In genomic region chr5:3935266-3935665, GRCm38 (mm10) we compare ENCODE assay signal across 18 mouse cellular contexts. TPM values are rescaled to one million over a fixed set of nuclear protein-coding genes. Genes with fewer than 3 reads are reported as not detected.
DNase-seq lines count a peak whose midpoint lies in the region; ATAC-seq and TF ChIP-seq lines count a peak whose summit lies in the region.
"Had no signal": no experiment of that assay in that cellular context is flagged by ENCODE, and none has a peak within 500 bp of the region (broad histone marks: within the 10 kb centered on the region; RNA-seq: fewer than 3 reads in every experiment).

No protein-coding gene starts in this region.

- 27% methylated on average over 5 of the region's 5 CpGs for WGBS in liver, adult 2 months
- 77% methylated on average over 5 of the region's 5 CpGs for WGBS in liver, embryonic 12.5 days (ENCODE audit: insufficient replicate concordance)
- 78% methylated on average over 5 of the region's 5 CpGs for WGBS in liver, postnatal 0 days (ENCODE audit: insufficient replicate concordance)
- 88% methylated on average over 5 of the region's 5 CpGs for WGBS in liver, embryonic 11.5 days
- whole genome bisulfite sequencing in midbrain, embryonic 11.5 days = 95% methylated on average over 5 of the region's 5 CpGs
- 97% methylated on average over 5 of the region's 5 CpGs for WGBS in midbrain, embryonic 13.5 days

- H3K4me2 ChIP-seq in liver, embryonic 12.5 days = no peak overlapping the region
- H3K4me2 ChIP-seq in liver, postnatal 0 days (ENCODE audit: low read depth, low read length) = no peak overlapping the region
- no peak overlapping the region for H3K4me2 ChIP-seq in liver, embryonic 11.5 days
- H3K4me2 ChIP-seq in midbrain, embryonic 11.5 days = no peak overlapping the region
- H3K4me2 ChIP-seq in midbrain, embryonic 13.5 days (replicated peaks) = no peak overlapping the region

- peaks cover 28% of the 10 kb centered on the region for H3K4me1 ChIP-seq in liver, adult 2 months (ENCODE audit: control insufficient read depth, insufficient read depth, low read length)
- peaks cover 26% of the 10 kb centered on the region for H3K4me1 ChIP-seq in liver, embryonic 12.5 days
- peaks cover 29% of the 10 kb centered on the region for H3K4me1 ChIP-seq in liver, postnatal 0 days (ENCODE audit: insufficient read depth)
- H3K4me1 ChIP-seq in liver, embryonic 11.5 days (replicated peaks; ENCODE audit: control insufficient read depth, insufficient read depth, low read length) = peaks cover 14% of the 10 kb centered on the region
- peaks cover 4% of the 10 kb centered on the region; the same call in 1 of the 2 replicates for H3K4me1 ChIP-seq in midbrain, embryonic 11.5 days (ENCODE audit: control insufficient read depth, insufficient read depth, low read length)
- peaks cover 34% of the 10 kb centered on the region for H3K4me1 ChIP-seq in midbrain, embryonic 13.5 days (replicated peaks)

- TF ChIP-seq EP300 in liver, postnatal 0 days (IDR thresholded peaks at IDR 0.05; ENCODE audit: low read depth) = no peak

- intact Hi-C loops in gastrocnemius, adult 2 months (cut with DNase I) = no loop called here

- H3K27ac ChIP-seq in gastrocnemius, adult 2 months = peak overlapping the region; percentile 1; the same call in 1 of the 2 replicates
- H3K27ac ChIP-seq in liver, adult 2 months (replicated peaks; ENCODE audit: insufficient read depth, low read depth, low read length) = peak overlapping the region; percentile 52
- H3K27ac ChIP-seq in liver, embryonic 12.5 days = no peak overlapping the region
- peak overlapping the region; percentile 44 for H3K27ac ChIP-seq in liver, postnatal 0 days (ENCODE audit: low read depth)
- no peak overlapping the region for H3K27ac ChIP-seq in liver, embryonic 11.5 days (ENCODE audit: low read depth, low read length)
- no peak overlapping the region for H3K27ac ChIP-seq in midbrain, embryonic 11.5 days (ENCODE audit: low read depth, low read length)
- H3K27ac ChIP-seq in midbrain, embryonic 13.5 days = no peak overlapping the region

- TF ChIP-seq CTCF in gastrocnemius, adult 2 months (IDR thresholded peaks at IDR 0.05) = no peak
- TF ChIP-seq CTCF in liver, adult 2 months (IDR thresholded peaks at IDR 0.05; ENCODE audit: low read depth, low read length) = no peak
- no peak for TF ChIP-seq CTCF in liver, postnatal 0 days (IDR thresholded peaks at IDR 0.05; ENCODE audit: low read depth)

- H3K79me2 ChIP-seq in liver, adult 2 months (ENCODE audit: control insufficient read depth, insufficient read depth, low read length) = peaks cover 45% of the 10 kb centered on the region

- no peak for TF ChIP-seq POLR2A in liver, adult 2 months (IDR thresholded peaks at IDR 0.05; ENCODE audit: extremely low read depth, insufficient read depth, low read length)

- DNase-seq in gastrocnemius, adult 2 months = no peak
- DNase-seq in gastrocnemius, postnatal 25 days = no peak
- peak; percentile 73 for DNase-seq in liver, adult 2 months (ENCODE audit: extremely low read depth, low read depth, low spot score)
- DNase-seq in liver, postnatal 0 days = no peak
- DNase-seq in liver, embryonic 11.5 days (ENCODE audit: low spot score) = no peak
- DNase-seq in midbrain, embryonic 11.5 days (ENCODE audit: low spot score, missing footprints) = peak; percentile 80
- DNase-seq: adrenal gland, adult 8-10 months; adrenal gland, postnatal 25 days; B cell, adult 2 months; cerebellum, adult 11 months; cerebellum, adult 11-12 months had no signal

- no peaks in the 10 kb centered on the region for H3K27me3 ChIP-seq in liver, adult 2 months (ENCODE audit: control insufficient read depth, insufficient read depth, low read length)
- no peaks in the 10 kb centered on the region for H3K27me3 ChIP-seq in liver, embryonic 12.5 days (replicated peaks)
- no peaks in the 10 kb centered on the region for H3K27me3 ChIP-seq in liver, postnatal 0 days (ENCODE audit: insufficient read depth, low read length)
- H3K27me3 ChIP-seq in liver, embryonic 11.5 days (replicated peaks; ENCODE audit: control insufficient read depth, insufficient read depth, low read length) = no peaks in the 10 kb centered on the region
- H3K27me3 ChIP-seq in midbrain, embryonic 11.5 days (ENCODE audit: control insufficient read depth, insufficient read depth, low read length) = no peaks in the 10 kb centered on the region
- no peaks in the 10 kb centered on the region for H3K27me3 ChIP-seq in midbrain, embryonic 13.5 days
- H3K27me3 ChIP-seq: CH12.LX, Patski had no signal

- H3K36me3 ChIP-seq in liver, adult 2 months (ENCODE audit: control insufficient read depth, insufficient read depth, low read length) = no peaks in the 10 kb centered on the region
- 0 out of 2 replicates have a peak, but pooled peaks cover 5% of the 10 kb centered on the region for H3K36me3 ChIP-seq in liver, embryonic 12.5 days
- H3K36me3 ChIP-seq in liver, postnatal 0 days (replicated peaks; ENCODE audit: insufficient read depth, low read length) = no peaks in the 10 kb centered on the region
- no peaks in the 10 kb centered on the region; the same call in 1 of the 2 replicates for H3K36me3 ChIP-seq in liver, embryonic 11.5 days (ENCODE audit: control insufficient read depth, insufficient read depth, low read length)
- H3K36me3 ChIP-seq in midbrain, embryonic 11.5 days (ENCODE audit: control insufficient read depth, insufficient read depth, low read length) = no peaks in the 10 kb centered on the region
- peaks cover 12% of the 10 kb centered on the region; the same call in 1 of the 2 replicates for H3K36me3 ChIP-seq in midbrain, embryonic 13.5 days

- no peak overlapping the region for H3K4me3 ChIP-seq in gastrocnemius, adult 2 months
- no peak overlapping the region for H3K4me3 ChIP-seq in liver, adult 2 months (ENCODE audit: insufficient read depth, low read depth, low read length)
- H3K4me3 ChIP-seq in liver, embryonic 12.5 days = no peak overlapping the region
- H3K4me3 ChIP-seq in liver, postnatal 0 days (ENCODE audit: low read depth, low read length) = no peak overlapping the region
- no peak overlapping the region for H3K4me3 ChIP-seq in liver, embryonic 11.5 days (ENCODE audit: low read depth, low read length)
- H3K4me3 ChIP-seq in midbrain, embryonic 11.5 days (ENCODE audit: low read depth, low read length) = no peak overlapping the region
- H3K4me3 ChIP-seq in midbrain, embryonic 13.5 days (replicated peaks) = no peak overlapping the region

- no peak for ATAC-seq in liver, embryonic 12.5 days
- ATAC-seq in liver, postnatal 0 days = no peak
- no peak for ATAC-seq in liver, embryonic 11.5 days (replicated peaks; ENCODE audit: low FRiP score)
- no peak for ATAC-seq in midbrain, embryonic 11.5 days (ENCODE audit: low FRiP score)
- no peak for ATAC-seq in midbrain, embryonic 13.5 days
- ATAC-seq: activated CD4-positive, CD25-positive, alpha-beta regulatory T cell, adult 4 months; CD4-positive, CD25-positive, alpha-beta regulatory T cell, adult 4 months; Patski had no signal

- H3K9ac ChIP-seq in liver, adult 2 months (ENCODE audit: low read depth, low read length) = no peak overlapping the region
- no peak overlapping the region for H3K9ac ChIP-seq in liver, embryonic 12.5 days
- no peak overlapping the region for H3K9ac ChIP-seq in liver, postnatal 0 days (replicated peaks)
- no peak overlapping the region for H3K9ac ChIP-seq in liver, embryonic 11.5 days (ENCODE audit: low read depth, low read length)
- no peak overlapping the region for H3K9ac ChIP-seq in midbrain, embryonic 11.5 days (ENCODE audit: low read length)
- no peak overlapping the region for H3K9ac ChIP-seq in midbrain, embryonic 13.5 days (replicated peaks)

- no peaks in the 10 kb centered on the region for H3K9me3 ChIP-seq in liver, embryonic 12.5 days (replicated peaks)
- H3K9me3 ChIP-seq in liver, postnatal 0 days (ENCODE audit: low read length) = peaks cover 2% of the 10 kb centered on the region; the same call in 1 of the 2 replicates
- H3K9me3 ChIP-seq in liver, embryonic 11.5 days (ENCODE audit: control insufficient read depth, low read length) = no peaks in the 10 kb centered on the region
- H3K9me3 ChIP-seq in midbrain, embryonic 11.5 days (ENCODE audit: control insufficient read depth, low read length) = no peaks in the 10 kb centered on the region
- no peaks in the 10 kb centered on the region for H3K9me3 ChIP-seq in midbrain, embryonic 13.5 days
- H3K9me3 ChIP-seq: G1E had no signal

RNA-seq across cellular contexts. Expression of gene Akap9, which starts 7.4 kb away (rescaled TPM):
- total RNA-seq in gastrocnemius, adult 2 months (2021) = 10 to 100 TPM; 50.2 to 51.8 TPM
- 10 to 100 TPM; 37.2 to 45.0 TPM for total RNA-seq in gastrocnemius, postnatal 25 days (2021)
- 37.7 and 45.9 TPM in 2 replicates for total RNA-seq in liver, adult 2 months (2014; rRNA removed)
- 3.0 and 4.7 TPM in 2 replicates for polyA plus RNA-seq in liver, adult 2 months (2012; rRNA removed)
- 51.3 and 51.8 TPM in 2 replicates for polyA plus RNA-seq in liver, embryonic 12.5 days (2016; fragmentation: Nextera tagmentation; extraction: Ambion mirVana)
- polyA plus RNA-seq in liver, postnatal 0 days (2015; fragmentation: Nextera tagmentation; extraction: Ambion mirVana) = 38.9 and 40.8 TPM in 2 replicates
- 54.4 and 69.8 TPM in 2 replicates for polyA plus RNA-seq in liver, embryonic 11.5 days (2014; fragmentation: Nextera tagmentation; extraction: Ambion mirVana)
- 149 and 172 TPM in 2 replicates for polyA plus RNA-seq in midbrain, embryonic 11.5 days (2014; fragmentation: Nextera tagmentation; extraction: Ambion mirVana)
- polyA plus RNA-seq in midbrain, embryonic 13.5 days (2015; fragmentation: Nextera tagmentation; extraction: Ambion mirVana) = 406 and 421 TPM in 2 replicates

RNA-seq across cellular contexts. Expression of gene Mterf1a, which starts 41.5 kb away (rescaled TPM):
- 1 to 10 TPM; 1.8 to 1.9 TPM for total RNA-seq in gastrocnemius, adult 2 months (2021)
- total RNA-seq in gastrocnemius, postnatal 25 days (2021) = 1 to 10 TPM; 1.3 TPM
- total RNA-seq in liver, adult 2 months (2014; rRNA removed) = 2.3 and 4.9 TPM in 2 replicates
- polyA plus RNA-seq in liver, adult 2 months (2012; rRNA removed) = 0.51 and 0.57 TPM in 2 replicates
- polyA plus RNA-seq in liver, embryonic 12.5 days (2016; fragmentation: Nextera tagmentation; extraction: Ambion mirVana) = 6.8 and 7.6 TPM in 2 replicates
- 3.2 and 3.3 TPM in 2 replicates for polyA plus RNA-seq in liver, postnatal 0 days (2015; fragmentation: Nextera tagmentation; extraction: Ambion mirVana)
- 9.9 and 11.7 TPM in 2 replicates for polyA plus RNA-seq in liver, embryonic 11.5 days (2014; fragmentation: Nextera tagmentation; extraction: Ambion mirVana)
- polyA plus RNA-seq in midbrain, embryonic 11.5 days (2014; fragmentation: Nextera tagmentation; extraction: Ambion mirVana) = 10.4 and 12.2 TPM in 2 replicates
- 9.0 and 9.9 TPM in 2 replicates for polyA plus RNA-seq in midbrain, embryonic 13.5 days (2015; fragmentation: Nextera tagmentation; extraction: Ambion mirVana)

Comparison
In these comparisons a context has a peak if more than half of its experiments do, and no peak if none do; other contexts are left out.
1. DNase-seq: peak in liver, adult 2 months (single experiment) and midbrain, embryonic 11.5 days (single experiment); none in gastrocnemius, adult 2 months (single experiment), gastrocnemius, postnatal 25 days (single experiment), liver, postnatal 0 days (single experiment) and liver, embryonic 11.5 days (single experiment).
2. H3K27ac ChIP-seq: peak in gastrocnemius, adult 2 months (single experiment), liver, adult 2 months (single experiment) and liver, postnatal 0 days (single experiment); none in liver, embryonic 12.5 days (single experiment), liver, embryonic 11.5 days (single experiment), midbrain, embryonic 11.5 days (single experiment) and midbrain, embryonic 13.5 days (single experiment).